Mouse (Mus musculus): ENCODE data around the gene Serinc4. TPM values are rescaled to one million over a fixed set of nuclear protein-coding genes. Genes with fewer than 3 reads are reported as not detected.

Gene Serinc4
- total RNA-seq, 4 experiments from 2014 or later = 0.25 to 0.74 (median 0.36) TPM; not detected in 1

DNA sequence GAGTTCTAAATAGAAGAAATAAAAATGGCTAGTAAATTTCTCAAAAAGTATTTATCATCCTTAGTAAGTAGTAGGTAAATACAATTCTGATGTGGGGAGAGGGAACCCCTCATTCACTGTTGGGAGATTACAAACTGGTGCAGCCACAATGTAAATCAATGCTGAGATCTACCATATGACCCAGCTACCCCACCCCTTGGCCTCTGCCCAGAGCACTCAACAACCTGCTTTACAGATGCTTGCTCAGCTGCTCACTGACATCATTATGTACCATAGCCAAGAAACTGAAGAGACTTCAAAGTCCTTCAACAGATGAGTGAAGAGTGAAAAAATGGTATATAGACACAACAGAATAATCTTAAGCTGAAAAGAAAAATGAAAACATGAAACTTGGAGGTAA lies 53.3 kb downstream of the Serinc4 start:
- DNase-seq (ENCODE audit: low spot score in 2 of 2) = no peak

DNA sequence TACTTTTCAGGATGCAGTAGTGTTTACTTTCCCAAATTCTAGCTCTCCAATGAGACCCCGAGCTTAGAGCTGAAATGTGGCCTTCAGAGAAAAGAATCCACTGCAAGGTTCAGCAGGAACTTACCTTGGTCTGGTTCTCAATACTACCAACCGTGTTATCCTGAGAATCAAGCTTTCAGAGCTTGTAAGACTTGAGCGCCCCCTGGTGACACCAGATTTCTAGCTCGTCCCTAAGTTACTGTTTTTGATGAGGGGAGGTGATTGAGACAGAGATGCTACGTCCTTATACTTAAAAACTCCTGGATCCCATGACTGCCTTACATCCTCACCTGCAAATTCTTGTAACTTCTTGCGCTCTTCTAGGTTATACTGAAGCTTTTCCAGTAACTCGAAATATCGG lies 60.0 kb downstream of the Serinc4 start:
- DNase-seq (ENCODE audit: low spot score in 2 of 2) = peak; percentile 57 to 89

Small RNAs within 50 kb of the gene (microRNA-seq; reads per million reads assigned to microRNA genes)
- gene Gm22953 = 0 to 0.96 reads per million in 2 experiments

Other genes starting within 250 kb of the Serinc4 start
- 100 to 1,000 TPM; 144 to 183 (median 161) TPM for gene Trp53bp1, start 185.4 kb downstream of the Serinc4 start, total RNA-seq (2022)
- gene Map1a, start 167.2 kb downstream of the Serinc4 start, total RNA-seq (2022) = 100 to 1,000 TPM; 585 to 644 (median 617) TPM
- gene Ppip5k1, start 101.4 kb downstream of the Serinc4 start, total RNA-seq (2022) = 100 to 1,000 TPM; 100 to 132 (median 118) TPM
- gene Ckmt1, start 99.1 kb downstream of the Serinc4 start, total RNA-seq (2022) = 100 to 1,000 TPM; 386 to 462 (median 428) TPM
- gene Strc, start 69.6 kb downstream of the Serinc4 start, total RNA-seq (2022) = 1 to 10 TPM in 1 of 4 experiments, under 1 TPM in 3; 0.56 to 1.0 (median 0.75) TPM
- 100 to 1,000 TPM; 168 to 236 (median 196) TPM for gene Pdia3, start 43.0 kb downstream of the Serinc4 start, total RNA-seq (2022)
- 1 to 10 TPM; 4.5 to 6.9 (median 5.3) TPM for gene Catsper2, start 43.0 kb downstream of the Serinc4 start, total RNA-seq (2022)
- not detected for gene Ell3, start 12.5 kb downstream of the Serinc4 start, total RNA-seq (2022)
- gene Serf2, start 7.6 kb downstream of the Serinc4 start, total RNA-seq (2022) = 100 to 1,000 TPM; 111 to 162 (median 132) TPM
- gene Hypk, start 3.5 kb downstream of the Serinc4 start, total RNA-seq (2022) = 10 to 100 TPM; 16.2 to 22.7 (median 17.0) TPM
- gene Mfap1b, start 17.3 kb upstream of the Serinc4 start, total RNA-seq (2022) = 10 to 100 TPM; 40.8 to 46.2 (median 43.9) TPM
- 10 to 100 TPM; 29.3 to 31.4 (median 30.5) TPM for gene Mfap1a, start 49.9 kb upstream of the Serinc4 start, total RNA-seq (2022)
- gene Wdr76, start 49.9 kb upstream of the Serinc4 start, total RNA-seq (2022) = 1 to 10 TPM; 3.0 to 4.5 (median 3.7) TPM

All from layer of hippocampus, adult 8-10 months (tissue).